Mouse (Mus musculus) bone marrow, adult 2 months (tissue): ENCODE data around the gene Kif24.
"Not testable (repeated sequence)": the region's sequence is repeated elsewhere in the genome, so short reads cannot be mapped to it uniquely, and the experiment has no call there.

Experiments used
- CTCF ChIP-seq: fragments of 200-500 bp; IDR thresholded peaks from 2 replicates; pipeline ENCODE4 v1.5.1; 2011; ENCODE audit warnings: low read length, control low read depth; ENCODE audit not compliant: control insufficient read depth, insufficient read depth
- POLR2A ChIP-seq: fragments of 200-500 bp; IDR thresholded peaks from 2 replicates; pipeline ENCODE4 v1.6.1; 2011; ENCODE audit warnings: low read depth, mild to moderate bottlenecking, control low read depth, low read length, borderline replicate concordance; ENCODE audit not compliant: control insufficient read depth

DNA sequence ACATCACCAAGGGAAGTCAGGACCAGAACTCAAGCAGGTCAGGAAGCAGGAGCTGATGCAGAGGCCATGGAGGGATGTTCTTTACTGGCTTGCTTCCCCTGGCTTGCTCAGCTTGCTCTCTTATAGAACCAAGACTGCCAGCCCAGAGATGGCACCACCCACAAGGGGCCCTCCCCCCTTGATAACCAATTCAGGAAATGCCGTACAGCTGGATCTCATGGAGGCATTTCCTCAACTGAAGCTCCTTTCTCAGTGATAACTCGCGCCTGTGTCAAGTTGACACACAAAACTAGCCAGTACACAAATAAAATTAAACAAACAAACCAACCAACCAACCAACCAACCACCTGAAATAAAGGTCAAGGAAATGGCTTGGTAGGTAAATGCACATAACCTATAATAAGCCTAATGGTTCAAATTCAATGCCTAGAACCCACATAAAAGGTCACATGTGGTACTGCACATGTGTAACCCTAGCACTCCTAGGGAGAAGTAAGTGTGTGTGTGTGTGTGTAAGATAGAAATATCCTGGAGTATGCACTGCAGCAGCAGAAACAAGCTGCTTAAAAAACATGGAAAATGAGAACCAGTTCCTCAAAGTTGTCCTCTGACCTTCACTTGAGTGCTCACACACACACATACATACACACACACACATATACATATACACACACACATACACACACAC lies 1.5 kb downstream of the Kif24 start:
- TF ChIP-seq POLR2A, CTCF: not testable (repeated sequence)
